Mouse (Mus musculus): ENCODE data around the gene Spn. TPM values are rescaled to one million over a fixed set of nuclear protein-coding genes. Genes with fewer than 3 reads are reported as not detected.
A peak's percentile ranks its signal among the peaks of the same experiment; 100 is the strongest.
"Not testable (repeated sequence)": the region's sequence is repeated elsewhere in the genome, so short reads cannot be mapped to it uniquely, and the experiment has no call there.

Gene Spn
- total and polyA plus RNA-seq, 2 experiments from 2014 or later: 0.16 TPM; not detected in 1

- no peak overlapping the region for H3K27ac ChIP-seq (ENCODE audit: low read depth, low read length)
- no peak overlapping the region for H3K4me2 ChIP-seq (ENCODE audit: low read depth, low read length, poor library complexity, severe bottlenecking)
- H3K9me3 ChIP-seq (ENCODE audit: low read length): no peaks in the 10 kb centered on the region
- DNase-seq (ENCODE audit: low spot score) (no peak), ATAC-seq (ENCODE audit: low FRiP score) (no peak)
- H3K36me3 ChIP-seq (ENCODE audit: insufficient read depth, low read length): no peaks in the 10 kb centered on the region
- H3K9ac ChIP-seq (replicated peaks; ENCODE audit: low read length, poor library complexity, severe bottlenecking): no peak overlapping the region
- no peak for TF ChIP-seq CTCF (IDR thresholded peaks at IDR 0.05)
- no peaks in the 10 kb centered on the region for H3K4me1 ChIP-seq (ENCODE audit: insufficient read depth, low read length)
- H3K4me3 ChIP-seq (ENCODE audit: low read depth, low read length): no peak overlapping the region
- 83% methylated on average over 19 of the region's 20 CpGs for WGBS
- no peaks in the 10 kb centered on the region for H3K27me3 ChIP-seq (ENCODE audit: insufficient read depth, low read length)
Observed at GRCm38 (mm10) chr7:127090154-127091113, 47.2 kb downstream of the Spn start.

GRCm38 (mm10) chr7:127088901-127089845 is 48.5 kb downstream of the Spn start:
- Histone ChIP-seq H3K9me3 (ENCODE audit: low read length) (no peaks in the 10 kb centered on the region), H3K36me3 (ENCODE audit: insufficient read depth, low read length) (no peaks in the 10 kb centered on the region), H3K4me1 (ENCODE audit: insufficient read depth, low read length) (no peaks in the 10 kb centered on the region), H3K27ac (ENCODE audit: low read depth, low read length) (no peak overlapping the region), H3K9ac (replicated peaks; ENCODE audit: low read length, poor library complexity, severe bottlenecking) (0 out of 2 replicates have a peak overlapping the region, but pooled peaks have one; percentile 24), H3K4me3 (ENCODE audit: low read depth, low read length) (peak overlapping the region; percentile 15; the same call in 1 of the 2 replicates), H3K4me2 (ENCODE audit: low read depth, low read length, poor library complexity, severe bottlenecking) (peak overlapping the region; percentile 39), H3K27me3 (ENCODE audit: insufficient read depth, low read length) (no peaks in the 10 kb centered on the region)
- ATAC-seq (ENCODE audit: low FRiP score) (no peak), DNase-seq (ENCODE audit: low spot score) (no peak)
- no peak for TF ChIP-seq CTCF (IDR thresholded peaks at IDR 0.05)
- 22% methylated on average over 27 of the region's 27 CpGs for WGBS

DNA sequence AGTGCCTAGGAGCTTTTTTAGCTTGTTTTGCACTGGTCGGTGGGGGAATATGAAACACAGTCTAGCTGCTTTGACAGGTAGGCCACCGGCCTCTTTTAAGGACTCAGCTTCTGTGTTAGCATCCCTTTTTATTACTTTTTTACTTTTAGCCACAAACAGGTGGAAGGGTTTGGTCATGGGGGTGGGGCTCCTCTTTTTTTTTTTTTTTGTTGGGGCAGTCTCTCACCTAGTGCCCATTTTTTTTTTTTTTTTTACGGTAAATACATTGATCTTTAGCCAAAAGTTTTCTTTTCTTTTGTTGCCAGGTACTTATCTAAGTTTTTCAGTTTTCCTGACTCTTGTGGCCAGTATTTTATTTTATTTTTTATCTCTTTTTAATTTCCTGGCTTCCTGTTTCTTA is 49.5 kb downstream of the Spn start:
- no peak overlapping the region for H3K4me3 ChIP-seq (ENCODE audit: low read depth, low read length)
- no peaks in the 10 kb centered on the region for H3K27me3 ChIP-seq (ENCODE audit: insufficient read depth, low read length)
- H3K4me1 ChIP-seq (ENCODE audit: insufficient read depth, low read length): no peaks in the 10 kb centered on the region
- TF ChIP-seq CTCF (IDR thresholded peaks at IDR 0.05): no peak
- no peaks in the 10 kb centered on the region for H3K36me3 ChIP-seq (ENCODE audit: insufficient read depth, low read length)
- no peak overlapping the region for H3K27ac ChIP-seq (ENCODE audit: low read depth, low read length)
- H3K4me2 ChIP-seq (ENCODE audit: low read depth, low read length, poor library complexity, severe bottlenecking): no peak overlapping the region
- DNase-seq (ENCODE audit: low spot score) (no peak), ATAC-seq (ENCODE audit: low FRiP score) (no peak)
- H3K9me3 ChIP-seq (ENCODE audit: low read length): no peaks in the 10 kb centered on the region
- WGBS: 92% methylated on average over 3 of the region's 3 CpGs
- H3K9ac ChIP-seq (replicated peaks; ENCODE audit: low read length, poor library complexity, severe bottlenecking): no peak overlapping the region

DNA sequence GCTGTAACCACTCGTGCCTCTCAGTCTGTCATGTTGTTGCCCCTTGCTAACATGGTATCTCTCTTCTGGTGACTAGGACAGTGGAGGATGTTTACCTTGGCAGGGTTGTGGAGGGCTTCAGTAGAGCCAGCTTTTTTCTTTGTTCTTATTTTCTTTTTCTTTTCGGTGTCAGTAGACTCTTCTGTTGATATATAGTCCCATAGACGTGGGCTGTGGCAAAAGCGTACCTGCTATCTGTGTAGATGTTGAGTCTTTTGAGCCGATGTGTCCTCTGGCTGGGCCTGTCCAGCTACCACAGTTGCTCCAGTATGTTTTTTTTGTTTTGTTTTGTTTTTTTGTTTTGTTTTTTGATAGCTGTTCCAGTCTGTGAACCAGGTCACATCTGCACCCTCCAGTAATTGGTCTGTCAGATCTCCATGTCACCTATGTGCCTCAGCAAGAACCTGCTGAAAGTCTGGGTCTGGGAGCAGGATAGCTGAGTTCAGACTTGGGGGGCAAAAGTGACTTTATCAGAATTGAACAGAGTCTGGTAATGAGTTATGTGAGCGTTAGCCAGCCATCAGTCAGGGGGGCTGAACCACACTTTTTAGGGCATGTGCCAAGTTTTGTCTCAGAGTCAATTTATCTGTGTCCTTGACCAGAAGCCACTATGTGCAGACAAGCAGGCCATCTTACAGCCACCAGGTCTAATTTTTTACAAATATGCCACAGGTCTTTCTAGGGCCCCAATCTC is 50.2 kb downstream of the Spn start, which contains the start of gene Zg16:
TSS of gene Zg16 (minus strand) at position 51 of the 733 bp plus-strand sequence.
- not testable (repeated sequence) for H3K4me1 ChIP-seq (ENCODE audit: insufficient read depth, low read length); H3K4me2 ChIP-seq (ENCODE audit: low read depth, low read length, poor library complexity, severe bottlenecking); H3K27me3 ChIP-seq (ENCODE audit: insufficient read depth, low read length); H3K27ac ChIP-seq (ENCODE audit: low read depth, low read length); DNase-seq (ENCODE audit: low spot score); H3K4me3 ChIP-seq (ENCODE audit: low read depth, low read length); H3K9me3 ChIP-seq (ENCODE audit: low read length); H3K36me3 ChIP-seq (ENCODE audit: insufficient read depth, low read length); ATAC-seq (ENCODE audit: low FRiP score); H3K9ac ChIP-seq (replicated peaks; ENCODE audit: low read length, poor library complexity, severe bottlenecking)
- 81% methylated on average over 6 of the region's 6 CpGs for WGBS

- 81% methylated on average over 6 of the region's 6 CpGs for WGBS
Observed at GRCm38 (mm10) chr7:127085751-127086150, 51.9 kb downstream of the Spn start.

More at GRCm38 (mm10) chr7:127085751-127086150, 51.9 kb downstream of the Spn start:
- H3K27me3 ChIP-seq (ENCODE audit: insufficient read depth, low read length); ATAC-seq (ENCODE audit: low FRiP score); H3K9me3 ChIP-seq (ENCODE audit: low read length); H3K36me3 ChIP-seq (ENCODE audit: insufficient read depth, low read length); H3K4me2 ChIP-seq (ENCODE audit: low read depth, low read length, poor library complexity, severe bottlenecking); DNase-seq (ENCODE audit: low spot score); H3K4me1 ChIP-seq (ENCODE audit: insufficient read depth, low read length); H3K4me3 ChIP-seq (ENCODE audit: low read depth, low read length); H3K9ac ChIP-seq (replicated peaks; ENCODE audit: low read length, poor library complexity, severe bottlenecking); H3K27ac ChIP-seq (ENCODE audit: low read depth, low read length): not testable (repeated sequence)

Data from midbrain, postnatal 0 days (tissue).